Mouse (Mus musculus): Measurements from ENCODE around the gene Rtn2.
A peak's percentile ranks its signal among the peaks of the same experiment; 100 is the strongest.

The Rtn2 gene

DNA sequence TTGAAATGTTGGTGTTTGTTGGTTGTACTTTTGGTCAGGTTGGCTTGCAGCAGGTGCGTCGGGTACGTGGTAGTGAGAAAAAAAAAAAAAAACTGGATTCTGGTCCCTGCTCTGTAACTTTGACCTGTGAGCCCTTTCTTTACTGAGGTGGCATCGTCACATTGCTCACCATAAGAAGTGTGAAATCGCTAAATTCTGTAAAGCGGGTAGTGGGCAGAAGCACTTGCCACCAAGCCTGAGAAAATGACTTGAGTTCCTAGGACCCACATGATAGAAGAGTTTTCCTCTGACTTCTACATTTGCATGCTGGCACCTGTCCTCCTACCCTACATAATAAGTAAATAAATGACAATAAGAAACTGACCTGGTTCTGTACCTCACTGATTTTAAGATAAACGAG is 38.2 kb downstream of the Rtn2 start:
- DNase-seq: no peak

DNA sequence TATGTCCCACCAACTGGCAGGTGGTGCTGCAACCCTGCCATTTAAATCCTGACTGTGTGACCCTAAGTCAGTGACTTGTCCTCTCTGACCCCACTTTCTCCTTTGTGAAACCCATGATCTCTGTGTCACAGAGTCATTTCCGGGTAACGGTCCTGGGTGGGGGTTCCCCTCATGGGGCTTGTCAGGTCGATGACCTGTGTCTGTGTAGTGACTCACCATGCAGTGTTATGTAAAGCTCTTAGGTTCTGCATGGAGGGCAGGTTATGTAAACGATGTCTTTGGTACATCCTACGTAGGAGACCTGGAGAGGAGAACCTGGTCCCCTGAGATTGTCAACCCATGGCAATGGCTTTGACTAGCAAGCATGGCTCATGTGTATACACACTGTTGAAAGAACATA is 39.0 kb downstream of the Rtn2 start:
- no peak for DNase-seq

GRCm38 (mm10) chr7:19322489-19322888 is 40.1 kb downstream of the Rtn2 start:
- DNase-seq: no peak

- no peak for DNase-seq
These were observed 41.8 kb downstream of the Rtn2 start for GRCm38 (mm10) chr7:19324221-19324620.

- DNase-seq: no peak
These were observed 43.1 kb downstream of the Rtn2 start for GRCm38 (mm10) chr7:19325262-19326199.

DNA sequence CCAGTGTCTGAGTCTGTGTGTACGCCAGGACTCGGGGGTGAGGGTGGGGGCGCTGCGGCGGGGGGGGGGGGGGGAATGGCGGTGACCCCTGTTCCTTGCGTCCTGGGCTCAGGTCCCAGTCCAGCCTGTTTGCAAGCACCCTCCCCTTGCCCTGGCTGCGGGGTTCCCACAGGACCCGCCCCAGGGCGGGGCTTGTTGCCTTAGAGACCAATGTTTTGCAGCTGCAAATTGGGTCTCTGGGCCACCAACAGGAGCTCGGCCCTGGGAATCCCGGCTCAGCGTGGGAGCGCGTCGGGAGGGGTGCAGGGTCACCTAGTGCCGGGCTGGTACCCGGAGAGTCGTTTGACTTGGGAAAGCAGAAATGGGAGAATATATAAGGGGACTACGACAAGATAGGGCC is 43.9 kb downstream of the Rtn2 start:
- DNase-seq: peak in 1 of 2 experiments; percentile 51

- DNase-seq: no peak
These were observed 44.7 kb downstream of the Rtn2 start for GRCm38 (mm10) chr7:19327128-19327527.

DNA sequence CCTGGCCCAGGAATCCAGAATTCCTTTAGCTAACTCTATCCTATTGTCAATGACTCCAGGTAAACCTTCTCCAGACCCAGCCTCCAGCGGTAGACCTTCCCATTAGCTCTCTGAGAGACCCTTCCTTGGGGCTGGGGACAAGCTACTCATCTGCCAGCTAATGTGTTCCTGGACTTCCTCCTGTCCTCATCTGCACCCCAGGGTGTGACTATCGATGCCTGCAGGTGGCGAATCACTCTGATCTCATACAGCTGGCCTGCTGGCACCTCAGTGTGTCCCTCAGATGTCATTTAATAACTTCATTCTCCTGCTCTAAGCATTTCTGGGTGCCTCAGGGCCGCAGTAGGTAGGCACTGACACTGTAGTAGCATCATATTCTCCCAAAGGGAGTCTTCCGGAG is 45.4 kb downstream of the Rtn2 start:
- no peak for DNase-seq

GRCm38 (mm10) chr7:19328425-19328824 is 46.0 kb downstream of the Rtn2 start:
- DNase-seq: no peak

DNA sequence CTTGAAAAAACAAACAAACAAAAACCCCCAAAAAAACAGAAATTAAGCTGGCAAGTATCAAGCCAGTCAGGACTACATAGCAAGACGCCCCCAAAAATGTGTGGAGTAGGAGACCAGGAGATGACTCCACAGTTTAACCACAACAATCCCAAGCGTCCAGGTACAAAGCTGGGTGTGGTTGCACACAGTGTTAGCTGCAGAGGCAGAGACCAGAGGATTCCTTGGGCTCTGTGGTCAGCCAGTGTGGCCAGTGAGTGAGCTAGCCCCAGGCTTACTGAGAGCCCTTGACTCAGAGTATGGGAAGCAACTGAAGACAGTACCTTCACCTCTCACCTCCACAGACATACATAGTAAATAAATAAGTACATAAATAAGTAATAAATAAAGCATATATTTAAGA is 49.5 kb downstream of the Rtn2 start:
- no peak for DNase-seq

DNA sequence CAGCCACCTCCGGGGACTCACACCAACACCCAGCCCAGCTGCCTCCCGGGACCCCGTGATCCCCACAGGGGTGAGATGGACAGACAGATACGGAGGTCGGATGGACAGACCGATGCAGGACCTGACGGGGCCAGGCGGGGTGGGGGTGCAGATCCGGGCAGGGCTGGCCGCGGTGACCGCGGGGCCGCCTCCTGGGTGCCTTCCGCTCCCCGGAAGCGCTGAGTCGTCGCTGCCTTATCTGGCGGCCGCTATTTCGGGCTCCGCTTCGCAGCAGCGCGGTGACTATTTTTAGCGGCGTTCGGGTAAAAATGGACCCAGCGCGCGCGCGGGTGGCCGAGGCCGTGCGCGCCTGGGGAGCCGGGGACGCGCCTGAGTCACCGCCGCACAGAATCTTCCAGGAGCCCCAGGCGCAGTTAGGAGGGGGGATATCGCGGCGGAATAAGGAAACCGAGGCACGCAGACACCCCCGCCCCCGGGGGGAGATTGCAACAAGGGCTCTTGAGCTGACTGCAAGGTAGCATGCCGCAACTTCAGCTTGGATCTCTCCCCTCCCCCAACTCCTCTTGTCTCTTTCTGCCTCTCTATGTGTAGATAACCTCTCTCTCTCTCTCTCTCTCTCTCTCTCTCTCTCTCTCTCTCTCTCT is 50.4 kb downstream of the Rtn2 start:
- peak; percentile 46 to 62 for DNase-seq

GRCm38 (mm10) chr7:19335583-19335982 is 53.2 kb downstream of the Rtn2 start:
- DNase-seq: no peak

GRCm38 (mm10) chr7:19337122-19337521 is 54.7 kb downstream of the Rtn2 start:
- no peak for DNase-seq

DNA sequence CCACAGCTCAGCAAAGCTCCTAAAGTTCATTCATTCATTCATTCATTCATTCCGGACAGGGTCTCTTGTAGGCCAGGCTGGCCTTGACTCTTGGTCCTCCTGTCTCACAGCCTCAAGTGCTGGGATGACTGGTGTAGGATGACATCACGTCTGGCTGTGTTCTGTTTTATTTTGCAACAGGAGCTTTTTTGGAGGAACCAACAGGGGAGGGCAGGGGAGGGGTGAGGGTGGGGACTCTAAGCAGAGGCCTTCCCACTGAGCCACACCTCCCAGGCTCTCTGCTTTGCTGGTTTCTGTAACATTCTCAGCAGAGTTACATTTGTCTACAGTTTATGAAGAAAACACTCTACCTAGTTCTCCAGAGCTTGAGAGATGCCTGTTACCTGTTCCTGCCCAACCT is 55.6 kb downstream of the Rtn2 start:
- no peak for DNase-seq

GRCm38 (mm10) chr7:19338596-19338995 is 56.2 kb downstream of the Rtn2 start:
- no peak for DNase-seq

DNA sequence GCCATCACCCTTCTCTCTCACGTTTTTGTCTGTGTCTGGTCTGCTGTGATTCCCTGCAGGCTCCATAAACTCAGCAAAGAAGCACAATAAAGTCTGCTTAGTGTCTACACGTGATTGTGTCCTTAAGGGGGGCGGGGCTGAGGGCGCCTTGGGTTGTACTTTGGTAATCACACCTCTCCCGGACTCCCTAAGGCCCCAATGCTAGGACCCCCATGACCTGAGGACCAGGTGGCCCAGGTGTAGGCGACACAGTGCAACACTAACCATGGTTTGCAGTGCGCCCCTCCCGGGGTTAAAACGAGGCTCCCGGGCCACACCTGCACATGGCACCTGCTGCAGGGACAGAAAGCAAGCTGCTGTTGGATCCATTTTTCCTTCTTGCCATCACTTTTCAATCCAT is 58.8 kb downstream of the Rtn2 start:
- no peak for DNase-seq

GRCm38 (mm10) chr7:19341761-19342409 is 59.5 kb downstream of the Rtn2 start:
- DNase-seq: no peak

DNA sequence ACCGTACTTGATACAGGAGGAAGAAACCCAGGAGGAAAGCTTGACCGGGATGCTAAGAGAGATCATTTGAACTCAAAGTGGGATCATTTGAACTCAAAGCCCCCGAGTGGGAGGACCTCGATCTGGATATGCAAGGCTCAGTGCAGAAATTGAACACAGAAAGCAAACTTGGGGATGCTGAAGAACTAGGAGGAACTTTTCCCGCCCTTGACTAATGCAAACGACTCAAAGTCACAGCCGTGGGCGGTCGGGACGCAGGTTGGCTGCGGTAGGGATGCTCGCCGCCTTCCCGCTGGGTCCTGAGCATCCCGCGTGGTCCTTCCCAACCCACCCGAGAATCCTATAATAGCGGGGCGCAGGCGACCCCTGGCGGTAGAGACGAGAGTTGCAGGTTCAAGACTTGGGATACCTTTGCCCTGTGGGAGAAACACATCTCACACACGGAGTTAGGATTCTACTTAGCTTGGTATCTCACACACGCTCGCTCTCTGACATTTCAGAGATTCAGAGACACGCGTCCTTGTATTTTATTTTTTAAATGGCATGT is 60.1 kb downstream of the Rtn2 start:
- DNase-seq: peak; percentile 73 to 80

DNA sequence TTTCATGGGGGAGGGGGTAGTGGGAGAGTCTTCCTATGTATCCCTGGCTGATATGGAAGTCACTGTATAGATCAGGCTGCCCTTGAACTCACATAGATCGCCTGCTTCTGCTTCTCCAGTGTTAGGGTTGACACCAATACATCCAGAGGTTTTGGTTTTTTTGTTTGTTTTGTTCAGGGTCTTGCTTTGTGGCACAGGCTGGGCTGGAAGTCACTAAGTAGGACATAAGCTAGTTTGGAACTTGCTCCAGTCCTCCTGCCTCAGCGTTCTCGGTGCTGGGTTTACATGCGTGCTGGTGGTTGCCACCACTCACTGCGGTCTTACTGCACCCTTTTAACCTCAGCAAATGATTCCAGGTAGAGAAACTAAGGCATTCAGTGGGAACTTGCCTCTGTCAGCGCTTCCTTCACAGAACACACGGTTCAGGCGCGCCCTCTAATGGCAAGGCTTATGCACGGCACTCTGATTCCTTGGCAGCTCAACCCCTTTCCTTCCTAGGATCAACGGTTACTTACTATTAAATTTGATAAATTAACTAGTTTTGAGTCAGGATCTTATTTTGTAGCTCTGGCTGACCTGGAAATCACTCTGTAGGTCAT is 60.9 kb downstream of the Rtn2 start:
- peak; percentile 63 to 73 for DNase-seq

DNA sequence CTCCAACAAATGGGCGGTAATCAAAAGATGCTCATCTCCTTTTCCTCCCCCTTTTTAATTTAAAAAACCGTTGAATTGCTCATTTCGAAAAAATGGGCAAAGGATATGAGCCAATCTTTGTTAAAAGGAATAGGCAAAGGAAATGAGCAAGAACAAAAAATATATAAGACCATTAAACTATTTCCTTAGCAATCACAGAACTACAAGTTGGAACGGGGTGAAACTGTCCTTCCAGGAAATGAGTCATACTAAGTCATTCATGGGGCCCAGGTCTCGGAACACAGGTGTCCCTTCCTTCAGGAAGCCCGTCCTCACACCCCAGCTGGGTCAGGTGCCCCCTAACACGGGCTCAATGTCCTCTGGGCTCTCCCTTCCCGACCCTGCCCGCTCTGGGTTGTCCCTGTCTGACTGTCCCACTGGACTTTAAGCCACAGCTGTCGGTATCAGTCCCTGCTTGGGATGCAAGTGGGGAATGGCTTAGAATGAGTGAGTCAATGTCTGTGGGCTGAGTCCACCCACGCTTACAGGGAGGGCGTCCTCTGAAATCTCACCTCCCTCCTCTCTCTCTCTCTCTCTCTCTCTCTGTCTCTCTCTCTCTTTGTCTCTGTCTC is 61.9 kb downstream of the Rtn2 start, which contains the start of gene Ercc1:
TSS of gene Ercc1 (plus strand) at position 542 of the 611 bp plus-strand sequence.
- DNase-seq: peak; percentile 27 to 45

- peak; percentile 96 to 98 for DNase-seq
These were observed 62.6 kb downstream of the Rtn2 start for GRCm38 (mm10) chr7:19344938-19345471.

Data from thymus, postnatal 36 days (tissue).